ENCODE assay signal across 16 mouse cellular contexts in genomic region chr6:117255399-117256098, GRCm38 (mm10).
DNase-seq lines count a peak whose midpoint lies in the region; ATAC-seq and TF ChIP-seq lines count a peak whose summit lies in the region.
"Had no signal": no experiment of that assay in that cellular context is flagged by ENCODE, and none has a peak within 500 bp of the region (broad histone marks: within the 10 kb centered on the region; RNA-seq: fewer than 3 reads in every experiment).

No protein-coding gene starts in this region.

- no peak for TF ChIP-seq POLR2A in lung, adult 2 months (IDR thresholded peaks at IDR 0.05; ENCODE audit: borderline replicate concordance, extremely low read depth, low read depth, low read length)

- H3K4me1 ChIP-seq in heart, embryonic 12.5 days (replicated peaks), result peaks cover 38% of the 10 kb centered on the region
- peaks cover 3% of the 10 kb centered on the region; the same call in 1 of the 2 replicates for H3K4me1 ChIP-seq in lung, embryonic 16.5 days (replicated peaks; ENCODE audit: control insufficient read depth, insufficient read depth, low read length)
- H3K4me1 ChIP-seq in lung, adult 2 months (ENCODE audit: control insufficient read depth, insufficient read depth, low read length), result no peaks in the 10 kb centered on the region
- H3K4me1 ChIP-seq: liver, embryonic 12.5 days had no signal

- H3K36me3 ChIP-seq in heart, embryonic 12.5 days, result no peaks in the 10 kb centered on the region
- H3K36me3 ChIP-seq in lung, embryonic 16.5 days (ENCODE audit: control insufficient read depth, insufficient read depth, low read length), result no peaks in the 10 kb centered on the region
- H3K36me3 ChIP-seq: embryonic facial prominence, embryonic 10.5 days; heart, embryonic 15.5 days; kidney, embryonic 15.5 days; limb, embryonic 13.5 days; liver, embryonic 12.5 days; neural tube, embryonic 13.5 days had no signal

- H3K9me3 ChIP-seq in heart, embryonic 12.5 days (replicated peaks), result no peaks in the 10 kb centered on the region
- H3K9me3 ChIP-seq in lung, embryonic 16.5 days (ENCODE audit: control insufficient read depth, low read length), result no peaks in the 10 kb centered on the region
- H3K9me3 ChIP-seq: embryonic facial prominence, embryonic 10.5 days; heart, embryonic 15.5 days; kidney, embryonic 15.5 days; limb, embryonic 13.5 days; liver, embryonic 12.5 days; neural tube, embryonic 13.5 days had no signal

- no peak overlapping the region for H3K4me2 ChIP-seq in heart, embryonic 12.5 days
- H3K4me2 ChIP-seq in lung, embryonic 16.5 days (ENCODE audit: low read depth, low read length), result no peak overlapping the region
- H3K4me2 ChIP-seq: heart, embryonic 15.5 days; kidney, embryonic 15.5 days; limb, embryonic 13.5 days; liver, embryonic 12.5 days; neural tube, embryonic 13.5 days had no signal

- no peak for TF ChIP-seq CTCF in lung, adult 2 months (IDR thresholded peaks at IDR 0.05; ENCODE audit: insufficient read depth, low read length)

- no peak overlapping the region for H3K9ac ChIP-seq in heart, embryonic 12.5 days
- H3K9ac ChIP-seq in lung, embryonic 16.5 days (ENCODE audit: low read length), result no peak overlapping the region
- H3K9ac ChIP-seq: heart, embryonic 15.5 days; kidney, embryonic 15.5 days; limb, embryonic 13.5 days; liver, embryonic 12.5 days; neural tube, embryonic 13.5 days had no signal

- no peaks in the 10 kb centered on the region for H3K27me3 ChIP-seq in heart, embryonic 12.5 days (replicated peaks)
- H3K27me3 ChIP-seq in lung, embryonic 16.5 days (ENCODE audit: control insufficient read depth, insufficient read depth, low read depth, low read length), result no peaks in the 10 kb centered on the region
- H3K27me3 ChIP-seq: heart, embryonic 15.5 days; liver, embryonic 12.5 days; neural tube, embryonic 13.5 days had no signal

- H3K27ac ChIP-seq in heart, embryonic 12.5 days (ENCODE audit: poor library complexity, severe bottlenecking), result peak overlapping the region; percentile 66; the same call in 1 of the 2 replicates
- no peak overlapping the region for H3K27ac ChIP-seq in lung, embryonic 16.5 days (ENCODE audit: low read length)
- H3K27ac ChIP-seq: embryonic facial prominence, embryonic 10.5 days; kidney, embryonic 15.5 days; limb, embryonic 13.5 days; liver, embryonic 12.5 days; neural tube, embryonic 13.5 days had no signal

- WGBS in heart, embryonic 12.5 days, result 65% methylated on average over 3 of the region's 3 CpGs
- WGBS in lung, embryonic 16.5 days, result 53% methylated on average over 3 of the region's 3 CpGs
- 70% methylated on average over 3 of the region's 3 CpGs for WGBS in lung, adult 2 months

- no peak overlapping the region for H3K4me3 ChIP-seq in heart, embryonic 12.5 days
- no peak overlapping the region for H3K4me3 ChIP-seq in lung, embryonic 16.5 days (ENCODE audit: low read length)
- no peak overlapping the region for H3K4me3 ChIP-seq in lung, adult 2 months (replicated peaks; ENCODE audit: extremely low read depth, low read depth, low read length)
- H3K4me3 ChIP-seq: embryonic facial prominence, embryonic 10.5 days; heart, embryonic 15.5 days; kidney, embryonic 15.5 days; limb, embryonic 13.5 days; liver, embryonic 12.5 days; myocyte; neural tube, embryonic 13.5 days had no signal

- DNase-seq in cerebellum, postnatal 10 days, result peak; percentile 60 to 64
- DNase-seq in heart, postnatal 4 days, result no peak
- DNase-seq in lung, adult 2 months, result no peak
- DNase-seq in thymus, adult 18-20 months, result no peak
- DNase-seq: gastrocnemius, postnatal 36 days; thymus, postnatal 36 days had no signal

- ATAC-seq in cerebellum, adult (ENCODE audit: insufficient number of reproducible peaks, low FRiP score, low TSS enrichment), result no peak
- ATAC-seq in heart, embryonic 12.5 days (ENCODE audit: insufficient number of reproducible peaks, low FRiP score), result no peak
- peak; percentile 28; the same call in 1 of the 2 replicates for ATAC-seq in lung, embryonic 16.5 days (ENCODE audit: low read depth)
- ATAC-seq: liver, embryonic 12.5 days had no signal

Comparison
In these comparisons a context has a peak if more than half of its experiments do, and no peak if none do; other contexts are left out.
1. DNase-seq: peak in cerebellum, postnatal 10 days (2 of 2); none in heart, postnatal 4 days (single experiment), lung, adult 2 months (single experiment) and thymus, adult 18-20 months (0 of 2).